Mouse (Mus musculus): ENCODE measurements around the gene Spata31d1b.
"Not testable (repeated sequence)": the region's sequence is repeated elsewhere in the genome, so short reads cannot be mapped to it uniquely, and the experiment has no call there.

The Spata31d1b gene

DNA sequence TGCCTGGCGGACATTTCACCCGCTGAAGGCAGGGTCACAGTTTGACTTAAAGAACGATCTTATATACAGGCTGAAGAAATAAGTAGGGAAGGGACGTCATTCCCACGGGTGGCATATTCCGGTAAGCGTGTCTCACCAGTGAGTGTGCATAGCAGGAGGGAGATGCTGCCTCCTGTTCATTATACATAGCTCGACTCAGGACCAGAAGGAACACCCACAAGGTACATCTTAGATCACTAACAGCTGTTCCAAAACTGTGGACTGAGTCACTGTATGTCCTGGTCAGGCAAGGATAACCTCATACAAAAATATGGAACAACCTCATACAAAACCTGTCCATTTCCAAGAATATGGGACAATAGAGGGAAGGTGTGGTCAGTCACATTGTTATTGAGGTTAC is 13.0 kb upstream of the Spata31d1b start:
- no peak for DNase-seq

- not testable (repeated sequence) for DNase-seq
Measured at GRCm38 (mm10) chr13:59700137-59700536, 11.9 kb upstream of the Spata31d1b start.

- no peak for DNase-seq
Measured at GRCm38 (mm10) chr13:59703514-59703913, 8.6 kb upstream of the Spata31d1b start.

DNA sequence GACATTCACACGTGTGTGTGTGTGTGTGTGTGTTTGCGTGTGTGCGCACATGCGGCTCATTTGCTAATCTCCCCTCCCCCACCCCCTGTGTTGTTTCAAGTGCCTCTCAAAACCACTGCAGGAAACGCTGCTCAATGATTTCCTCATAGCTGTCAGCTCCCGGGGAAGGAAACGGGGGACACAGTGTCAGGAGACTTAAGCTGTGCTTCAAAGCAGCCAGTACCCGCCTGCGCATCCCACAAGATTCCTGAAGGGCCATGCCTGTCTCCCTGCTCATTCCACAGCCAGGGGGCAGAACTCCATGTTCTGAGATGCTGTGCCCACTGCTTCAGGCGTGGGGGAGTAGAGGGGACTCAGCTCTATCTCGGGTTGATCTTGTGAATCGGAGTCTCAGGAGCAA is 7.5 kb upstream of the Spata31d1b start:
- DNase-seq, result no peak

GRCm38 (mm10) chr13:59710230-59710629 is 1.9 kb upstream of the Spata31d1b start, which contains the start of gene Spata31d1a:
Gene Spata31d1a (minus strand): TSS chr13:59710330.
- no peak for DNase-seq

DNA sequence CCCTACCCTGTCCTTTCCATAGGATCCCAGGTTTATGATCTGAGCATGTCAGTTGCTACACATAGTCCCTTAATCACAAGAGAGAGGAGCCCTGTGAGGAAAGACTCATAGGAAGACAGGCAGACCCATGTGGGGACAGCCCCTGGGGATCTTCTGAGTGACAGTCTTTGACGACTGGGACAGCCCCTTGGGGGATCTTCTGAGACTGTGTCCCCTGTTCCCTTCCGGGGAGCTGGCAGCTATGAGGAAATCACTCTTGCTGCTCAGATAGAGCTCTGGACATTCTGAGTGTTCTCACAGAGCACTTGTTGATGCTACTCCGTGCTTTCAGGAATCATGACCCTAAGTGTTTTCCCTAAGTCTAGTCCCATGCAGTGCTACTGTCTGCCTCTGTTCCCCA is 1.6 kb downstream of the Spata31d1b start:
- DNase-seq, result no peak

DNA sequence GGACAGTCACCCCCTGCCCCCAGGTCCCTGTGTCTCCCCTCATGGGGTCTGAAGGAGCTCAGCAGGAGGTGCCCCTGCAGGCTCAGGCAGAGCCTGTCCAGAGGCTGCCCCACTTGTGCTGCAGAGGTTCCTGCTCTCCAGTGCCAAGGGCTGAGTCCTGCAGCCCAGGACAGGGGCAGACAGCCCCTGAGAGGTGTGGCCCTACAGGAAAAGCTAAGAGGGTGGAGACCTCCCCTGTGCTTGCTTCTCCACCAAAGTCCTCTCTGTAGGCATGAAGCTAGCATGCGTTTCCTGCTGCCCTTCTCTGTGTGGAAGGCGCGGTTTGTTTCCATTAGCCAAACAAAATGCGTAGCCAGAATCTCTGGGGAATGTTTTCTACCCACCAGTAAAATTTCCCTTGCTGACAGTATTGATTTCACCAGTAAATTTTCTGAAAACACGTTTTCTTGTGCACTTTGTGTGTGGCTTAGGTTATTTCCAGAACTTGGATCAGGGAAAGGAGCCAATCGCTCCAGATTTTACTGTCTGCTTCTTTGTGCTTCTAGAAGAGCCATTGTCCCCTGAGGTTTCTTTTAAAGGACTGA is 6.9 kb downstream of the Spata31d1b start:
- not testable (repeated sequence) for DNase-seq

DNA sequence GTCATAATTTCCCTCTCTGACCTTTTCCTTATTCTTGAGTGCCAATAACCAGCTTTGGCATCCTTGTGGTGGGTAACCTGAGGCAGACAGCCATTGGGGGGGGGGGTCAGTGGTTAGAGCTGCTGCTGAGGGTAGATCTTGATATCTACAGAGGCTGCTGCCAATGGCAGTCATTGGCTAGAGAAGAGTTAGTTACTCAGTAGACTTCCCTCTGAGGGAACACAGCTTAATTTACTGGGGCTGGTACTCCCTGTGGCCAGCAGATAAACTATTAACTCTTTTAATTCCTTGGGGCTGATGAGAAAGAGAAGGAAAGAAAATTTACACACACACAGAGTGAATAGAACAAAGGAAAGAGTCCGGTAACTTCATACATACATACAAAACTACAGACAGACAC is 7.4 kb downstream of the Spata31d1b start:
- DNase-seq, result no peak

DNA sequence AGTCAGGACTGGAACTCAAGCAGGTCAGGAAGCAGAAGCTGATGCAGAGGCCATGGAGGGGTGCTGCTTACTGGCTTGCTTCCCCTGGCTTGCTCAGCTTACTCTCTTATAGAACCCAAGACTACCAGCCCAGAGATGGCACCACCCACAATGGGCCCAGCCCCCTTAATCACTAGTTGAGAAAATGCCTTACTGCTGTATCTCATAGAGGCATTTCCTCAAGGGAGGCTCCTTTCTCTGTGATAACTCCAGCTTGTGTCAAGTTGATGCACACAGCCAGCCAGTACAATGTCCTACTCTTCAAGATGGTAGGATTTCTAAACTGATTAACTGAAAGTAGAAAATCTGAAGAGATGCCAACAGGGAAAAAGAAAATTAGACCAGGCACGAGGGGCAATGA is 10.0 kb downstream of the Spata31d1b start:
- DNase-seq, result not testable (repeated sequence)

DNA sequence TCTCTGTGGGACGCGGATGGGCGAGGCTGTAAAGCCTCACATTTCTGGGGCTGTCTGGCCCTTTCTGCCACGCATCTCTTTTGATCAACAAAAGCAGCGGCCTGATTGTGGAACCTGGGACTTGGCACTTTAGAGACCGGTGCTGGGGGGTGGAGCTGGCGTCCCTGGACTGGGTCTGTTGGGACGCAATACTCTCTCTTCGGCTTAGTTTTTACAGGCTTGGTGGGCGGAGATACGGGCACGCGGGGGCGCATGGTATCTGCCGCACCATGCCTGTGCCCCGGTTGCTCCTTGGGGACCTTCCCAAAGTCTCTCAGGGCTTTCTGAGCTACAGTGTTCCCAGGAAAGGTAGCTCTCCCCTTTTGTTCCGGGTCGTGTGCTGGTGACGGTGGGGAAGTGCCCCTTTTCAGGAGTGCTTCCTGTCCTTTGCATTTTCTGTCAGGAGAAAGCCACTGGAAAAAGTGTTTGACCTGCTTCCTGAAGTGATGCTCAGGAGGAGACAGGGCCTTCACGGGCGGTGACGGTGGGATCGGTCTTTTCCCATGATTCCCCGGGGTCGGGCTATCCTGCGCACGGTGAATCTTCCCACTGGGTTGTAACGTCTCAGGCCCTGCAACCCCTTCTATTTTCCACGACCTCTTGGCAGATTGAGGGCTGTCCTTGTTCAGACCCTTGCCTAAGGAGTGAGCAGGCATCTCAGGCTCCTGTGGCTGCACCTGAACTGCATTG is 14.2 kb downstream of the Spata31d1b start:
- no peak for DNase-seq

DNA sequence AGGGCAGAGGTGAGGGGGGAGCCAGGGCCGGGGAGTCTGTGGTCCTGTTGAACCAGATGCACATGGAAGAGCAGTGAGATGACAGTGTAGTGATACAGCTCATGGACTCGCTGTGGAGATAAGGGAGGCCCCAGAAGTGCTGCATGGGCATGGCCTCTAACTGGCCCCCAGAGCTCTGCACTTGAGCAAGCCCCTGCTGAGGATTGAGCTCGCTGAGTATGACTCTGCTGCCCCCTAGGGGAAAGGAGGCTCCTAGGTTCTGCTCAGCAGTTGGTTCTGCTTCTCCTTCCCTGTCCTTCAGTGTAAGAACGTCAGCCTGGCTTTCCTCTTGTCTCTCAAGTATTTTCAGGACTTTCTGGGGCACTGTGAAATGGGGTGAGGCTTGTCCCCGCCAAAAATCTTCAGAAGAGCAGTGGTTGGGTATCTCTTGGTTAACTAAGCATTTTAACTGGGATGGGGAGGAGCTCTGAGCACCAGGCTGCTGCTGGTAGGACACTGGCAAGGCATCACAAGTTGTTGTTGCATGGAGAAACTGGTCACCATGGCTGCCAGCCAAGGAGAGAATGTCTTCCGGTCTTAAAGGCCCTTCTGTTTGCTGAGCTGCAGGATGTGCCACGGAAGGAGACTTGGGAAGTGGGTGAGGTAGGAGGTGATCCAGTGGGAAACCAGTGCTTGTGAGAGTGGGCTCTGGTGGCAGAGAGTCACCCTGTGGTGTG is 16.5 kb downstream of the Spata31d1b start:
- DNase-seq, result peak; percentile 83

- DNase-seq, result no peak
Measured at GRCm38 (mm10) chr13:59731652-59732051, 19.6 kb downstream of the Spata31d1b start, which contains the start of gene Spata31d1d. Gene Spata31d1d (minus strand): TSS chr13:59731752.

DNA sequence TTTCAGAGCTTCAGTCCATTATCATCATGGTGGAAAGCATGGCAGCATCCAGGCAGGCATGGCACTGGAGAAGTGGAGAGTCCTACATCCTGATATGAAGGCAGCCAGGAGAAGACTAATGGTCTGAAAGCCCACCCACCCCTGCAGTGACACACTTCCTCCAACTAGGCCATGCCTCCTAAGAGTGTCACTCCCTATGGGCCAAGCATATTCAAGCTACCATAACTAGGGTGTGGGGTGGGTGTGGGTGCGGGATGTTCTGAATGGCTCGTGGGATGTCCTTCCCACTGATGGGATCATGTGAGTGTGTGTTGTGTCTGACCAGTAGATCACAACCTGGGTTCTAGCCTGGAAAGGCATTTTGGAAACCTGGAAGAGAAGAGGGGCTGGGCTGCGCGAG is 21.9 kb downstream of the Spata31d1b start:
- DNase-seq, result no peak

DNA sequence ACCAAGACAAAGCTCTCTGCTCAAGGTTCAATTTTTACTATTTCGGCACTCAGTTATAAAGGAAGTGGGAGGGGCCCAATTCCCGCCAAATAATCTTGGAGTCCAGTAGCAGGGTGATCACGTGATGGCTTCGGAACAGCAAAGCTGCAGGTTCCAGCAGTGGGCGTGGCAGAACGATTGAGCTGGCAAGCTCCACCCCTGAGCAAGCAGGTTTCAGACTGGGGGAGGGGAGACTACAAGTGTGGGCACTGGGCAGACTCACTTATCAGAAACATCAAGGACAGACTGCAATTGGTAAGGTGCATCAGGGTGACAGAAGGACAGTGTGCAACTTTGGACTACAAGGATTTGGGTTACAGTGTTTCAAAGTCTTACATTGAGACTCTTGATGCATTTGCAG is 22.3 kb downstream of the Spata31d1b start:
- not testable (repeated sequence) for DNase-seq

- DNase-seq, result no peak
Measured at GRCm38 (mm10) chr13:59735190-59735589, 23.1 kb downstream of the Spata31d1b start.

DNA sequence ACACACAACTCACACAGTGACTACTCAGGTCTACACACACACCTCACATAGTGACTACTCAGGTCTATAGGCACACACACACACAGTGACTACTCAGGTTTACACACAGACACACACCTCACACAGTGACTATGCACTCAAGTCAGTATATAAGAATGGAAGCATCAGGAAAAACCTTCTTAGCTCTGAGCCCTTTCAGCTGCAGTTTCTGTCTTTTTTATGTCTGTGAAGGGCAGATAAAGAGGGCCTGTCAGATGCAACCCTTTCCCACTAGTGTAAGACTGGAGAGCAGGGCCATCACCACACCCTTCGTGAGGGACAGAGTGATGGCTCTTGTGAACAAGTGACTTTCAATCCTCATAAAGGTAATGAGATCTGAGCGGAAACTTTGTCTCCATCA is 26.4 kb downstream of the Spata31d1b start:
- DNase-seq, result no peak

GRCm38 (mm10) chr13:59739397-59739796 is 27.3 kb downstream of the Spata31d1b start:
- no peak for DNase-seq

DNA sequence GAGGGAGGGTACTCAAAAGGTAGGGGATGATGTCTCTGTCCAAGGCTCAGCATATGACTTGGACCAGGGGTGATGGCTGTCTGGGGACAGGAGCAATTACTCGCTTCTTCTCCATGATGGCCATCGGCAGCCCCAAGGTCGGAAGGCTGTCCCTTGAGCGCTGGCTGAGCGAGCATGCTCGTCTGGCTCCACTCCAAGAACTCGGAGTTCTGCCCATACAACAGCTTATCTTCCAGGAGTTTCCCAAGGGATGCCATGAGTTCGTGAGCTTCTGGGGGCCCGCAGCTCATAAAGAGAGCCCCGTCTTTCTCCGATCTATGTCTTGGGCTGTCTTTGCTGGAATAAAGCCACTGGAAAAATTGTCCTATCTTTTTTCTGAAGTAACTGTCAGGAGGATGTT is 29.0 kb downstream of the Spata31d1b start:
- DNase-seq, result no peak

GRCm38 (mm10) chr13:59741697-59742096 is 29.6 kb downstream of the Spata31d1b start:
- no peak for DNase-seq

DNA sequence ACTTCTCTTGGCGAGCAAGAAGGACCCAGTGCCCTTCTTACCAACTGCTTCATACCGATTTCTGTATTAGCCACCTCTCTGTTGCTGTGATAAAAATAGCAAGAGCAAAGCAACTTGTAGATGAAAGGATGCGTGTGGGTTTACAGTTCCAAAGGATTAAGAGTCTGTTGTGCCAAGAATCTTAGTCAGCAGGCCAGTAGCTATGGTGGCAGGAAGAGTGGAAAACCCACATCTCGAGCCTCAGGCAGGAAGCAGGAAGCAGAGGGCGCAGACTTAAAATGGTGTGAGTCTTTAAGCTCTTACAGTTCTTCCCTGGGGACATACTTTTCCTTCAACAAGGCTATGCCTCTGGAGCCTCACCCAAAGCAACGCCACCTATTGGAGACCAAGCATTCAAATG is 33.4 kb downstream of the Spata31d1b start:
- no peak for DNase-seq

DNA sequence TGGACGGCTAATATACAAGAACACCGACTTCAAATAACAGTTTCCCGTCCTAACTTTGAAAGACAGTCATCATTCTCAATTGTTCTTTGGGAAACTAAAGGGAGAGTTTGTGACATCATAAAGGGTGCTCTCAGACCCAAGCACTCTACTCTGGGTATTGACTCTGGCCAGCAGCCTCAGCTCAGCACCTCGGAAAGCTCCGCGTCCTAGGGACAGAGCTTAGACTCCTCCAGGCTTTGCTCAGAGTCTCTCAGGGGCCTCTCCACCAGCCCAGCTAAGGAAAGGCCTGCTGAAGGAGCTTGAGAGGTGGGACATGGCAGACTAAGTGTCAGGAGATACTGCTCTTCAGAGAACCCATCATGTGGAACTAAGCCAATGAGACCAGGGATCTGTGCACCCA is 34.1 kb downstream of the Spata31d1b start:
- no peak for DNase-seq

DNA sequence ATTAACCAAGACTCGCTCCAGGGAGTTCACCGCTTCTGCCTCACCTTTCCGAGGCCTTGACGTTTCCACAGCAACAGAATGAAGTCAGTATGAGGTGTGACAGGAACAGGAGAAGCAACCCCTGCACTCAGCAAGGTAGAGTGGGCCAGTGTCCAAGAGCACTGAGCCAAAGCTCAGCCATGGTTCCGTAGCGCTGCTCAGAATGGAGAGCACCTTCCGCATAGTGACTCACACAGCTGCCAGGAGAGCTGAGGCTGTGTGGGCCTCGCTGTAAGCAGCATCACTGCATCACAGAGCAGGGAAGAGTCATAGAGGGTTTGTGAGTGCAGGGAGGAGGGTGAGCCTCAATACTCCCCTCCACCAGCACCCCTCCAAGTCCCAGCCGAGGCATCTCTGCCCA is 34.6 kb downstream of the Spata31d1b start, which contains the start of gene 1700014D04Rik:
TSS of gene 1700014D04Rik (minus strand) at position 42 of the 400 bp plus-strand sequence.
- no peak for DNase-seq

- DNase-seq, result no peak
Measured at GRCm38 (mm10) chr13:59750310-59750709, 38.2 kb downstream of the Spata31d1b start.

GRCm38 (mm10) chr13:59756906-59757305 is 44.8 kb downstream of the Spata31d1b start:
- DNase-seq, result no peak

All from cerebellum, adult 9-11 months (tissue).